Mouse (Mus musculus): Measurements from ENCODE around the gene Ttc23. TPM values are rescaled to one million over a fixed set of nuclear protein-coding genes. Genes with fewer than 3 reads are reported as not detected.
A peak's percentile ranks its signal among the peaks of the same experiment; 100 is the strongest.

The Ttc23 gene
- total and polyA plus RNA-seq, 2 experiments: 14.2 to 47.8 TPM

- H3K9ac ChIP-seq (ENCODE audit: low read depth, low read length): no peak overlapping the region
- H3K27ac ChIP-seq (replicated peaks; ENCODE audit: insufficient read depth, low read depth, low read length): no peak overlapping the region
- H3K4me1 ChIP-seq (ENCODE audit: control insufficient read depth, insufficient read depth, low read length): peaks cover 4% of the 10 kb centered on the region; the same call in 1 of the 2 replicates
- no peaks in the 10 kb centered on the region for H3K27me3 ChIP-seq (ENCODE audit: control insufficient read depth, insufficient read depth, low read length)
- H3K4me3 ChIP-seq (ENCODE audit: insufficient read depth, low read depth, low read length): no peak overlapping the region
- no peaks in the 10 kb centered on the region for H3K36me3 ChIP-seq (ENCODE audit: control insufficient read depth, insufficient read depth, low read length)
- 63% methylated on average over 3 of the region's 3 CpGs for WGBS
- DNase-seq (ENCODE audit: extremely low read depth, low read depth, low spot score): peak; percentile 57
- no peaks in the 10 kb centered on the region for H3K79me2 ChIP-seq (ENCODE audit: control insufficient read depth, insufficient read depth, low read length)
- no peak for TF ChIP-seq CTCF (IDR thresholded peaks at IDR 0.05; ENCODE audit: low read depth, low read length)
- no peak for TF ChIP-seq POLR2A (IDR thresholded peaks at IDR 0.05; ENCODE audit: extremely low read depth, insufficient read depth, low read length)
Measured at GRCm38 (mm10) chr7:67768125-67768524, 120.9 kb downstream of the Ttc23 start.

GRCm38 (mm10) chr7:67769487-67769886 lies 122.3 kb downstream of the Ttc23 start:
- H3K27me3 ChIP-seq (ENCODE audit: control insufficient read depth, insufficient read depth, low read length): no peaks in the 10 kb centered on the region
- H3K4me1 ChIP-seq (ENCODE audit: control insufficient read depth, insufficient read depth, low read length): peaks cover 4% of the 10 kb centered on the region; the same call in 1 of the 2 replicates
- 89% methylated on average over 5 of the region's 5 CpGs for WGBS
- H3K36me3 ChIP-seq (ENCODE audit: control insufficient read depth, insufficient read depth, low read length): no peaks in the 10 kb centered on the region
- TF ChIP-seq CTCF (IDR thresholded peaks at IDR 0.05; ENCODE audit: low read depth, low read length): no peak
- no peak for TF ChIP-seq POLR2A (IDR thresholded peaks at IDR 0.05; ENCODE audit: extremely low read depth, insufficient read depth, low read length)
- no peak for DNase-seq (ENCODE audit: extremely low read depth, low read depth, low spot score)
- no peak overlapping the region for H3K27ac ChIP-seq (replicated peaks; ENCODE audit: insufficient read depth, low read depth, low read length)
- no peak overlapping the region for H3K9ac ChIP-seq (ENCODE audit: low read depth, low read length)
- H3K4me3 ChIP-seq (ENCODE audit: insufficient read depth, low read depth, low read length): no peak overlapping the region
- no peaks in the 10 kb centered on the region for H3K79me2 ChIP-seq (ENCODE audit: control insufficient read depth, insufficient read depth, low read length)

- H3K4me1 ChIP-seq (ENCODE audit: control insufficient read depth, insufficient read depth, low read length): peaks cover 4% of the 10 kb centered on the region; the same call in 1 of the 2 replicates
- H3K36me3 ChIP-seq (ENCODE audit: control insufficient read depth, insufficient read depth, low read length): no peaks in the 10 kb centered on the region
- H3K27me3 ChIP-seq (ENCODE audit: control insufficient read depth, insufficient read depth, low read length): no peaks in the 10 kb centered on the region
- H3K79me2 ChIP-seq (ENCODE audit: control insufficient read depth, insufficient read depth, low read length): no peaks in the 10 kb centered on the region
- peak; percentile 88 for DNase-seq (ENCODE audit: extremely low read depth, low read depth, low spot score)
- H3K9ac ChIP-seq (ENCODE audit: low read depth, low read length): no peak overlapping the region
- TF ChIP-seq POLR2A (IDR thresholded peaks at IDR 0.05; ENCODE audit: extremely low read depth, insufficient read depth, low read length): no peak
- TF ChIP-seq CTCF (IDR thresholded peaks at IDR 0.05; ENCODE audit: low read depth, low read length): no peak
- no peak overlapping the region for H3K4me3 ChIP-seq (ENCODE audit: insufficient read depth, low read depth, low read length)
- WGBS: 73% methylated on average over 9 of the region's 9 CpGs
- no peak overlapping the region for H3K27ac ChIP-seq (replicated peaks; ENCODE audit: insufficient read depth, low read depth, low read length)
Measured at GRCm38 (mm10) chr7:67772231-67772630, 125.0 kb downstream of the Ttc23 start.

GRCm38 (mm10) chr7:67775623-67776022 lies 128.4 kb downstream of the Ttc23 start:
- no peaks in the 10 kb centered on the region for H3K36me3 ChIP-seq (ENCODE audit: control insufficient read depth, insufficient read depth, low read length)
- TF ChIP-seq CTCF (IDR thresholded peaks at IDR 0.05; ENCODE audit: low read depth, low read length): no peak
- no peak for TF ChIP-seq POLR2A (IDR thresholded peaks at IDR 0.05; ENCODE audit: extremely low read depth, insufficient read depth, low read length)
- no peak overlapping the region for H3K4me3 ChIP-seq (ENCODE audit: insufficient read depth, low read depth, low read length)
- H3K9ac ChIP-seq (ENCODE audit: low read depth, low read length): no peak overlapping the region
- no peak for DNase-seq (ENCODE audit: extremely low read depth, low read depth, low spot score)
- H3K4me1 ChIP-seq (ENCODE audit: control insufficient read depth, insufficient read depth, low read length): peaks cover 4% of the 10 kb centered on the region; the same call in 1 of the 2 replicates
- 30% methylated on average over 3 of the region's 3 CpGs for WGBS
- no peaks in the 10 kb centered on the region for H3K27me3 ChIP-seq (ENCODE audit: control insufficient read depth, insufficient read depth, low read length)
- no peaks in the 10 kb centered on the region for H3K79me2 ChIP-seq (ENCODE audit: control insufficient read depth, insufficient read depth, low read length)
- H3K27ac ChIP-seq (replicated peaks; ENCODE audit: insufficient read depth, low read depth, low read length): no peak overlapping the region

- TF ChIP-seq CTCF (IDR thresholded peaks at IDR 0.05; ENCODE audit: low read depth, low read length) (no peak), POLR2A (IDR thresholded peaks at IDR 0.05; ENCODE audit: extremely low read depth, insufficient read depth, low read length) (no peak)
Measured at GRCm38 (mm10) chr7:67776636-67777305, 129.6 kb downstream of the Ttc23 start.

GRCm38 (mm10) chr7:67787861-67788260 lies 140.7 kb downstream of the Ttc23 start:
- Histone ChIP-seq H3K9ac (ENCODE audit: low read depth, low read length) (no peak overlapping the region), H3K27me3 (ENCODE audit: control insufficient read depth, insufficient read depth, low read length) (peaks cover 2% of the 10 kb centered on the region; the same call in 1 of the 2 replicates), H3K4me1 (ENCODE audit: control insufficient read depth, insufficient read depth, low read length) (no peaks in the 10 kb centered on the region), H3K36me3 (ENCODE audit: control insufficient read depth, insufficient read depth, low read length) (no peaks in the 10 kb centered on the region), H3K79me2 (ENCODE audit: control insufficient read depth, insufficient read depth, low read length) (no peaks in the 10 kb centered on the region), H3K27ac (replicated peaks; ENCODE audit: insufficient read depth, low read depth, low read length) (no peak overlapping the region), H3K4me3 (ENCODE audit: insufficient read depth, low read depth, low read length) (no peak overlapping the region)
- TF ChIP-seq CTCF (IDR thresholded peaks at IDR 0.05; ENCODE audit: low read depth, low read length): no peak
- no peak for TF ChIP-seq POLR2A (IDR thresholded peaks at IDR 0.05; ENCODE audit: extremely low read depth, insufficient read depth, low read length)
- no peak for DNase-seq (ENCODE audit: extremely low read depth, low read depth, low spot score)
- 69% methylated on average over 2 of the region's 2 CpGs for WGBS

More at GRCm38 (mm10) chr7:67776636-67777305, 129.6 kb downstream of the Ttc23 start:
- H3K79me2 ChIP-seq (ENCODE audit: control insufficient read depth, insufficient read depth, low read length): no peaks in the 10 kb centered on the region
- H3K4me3 ChIP-seq (ENCODE audit: insufficient read depth, low read depth, low read length): no peak overlapping the region
- DNase-seq (ENCODE audit: extremely low read depth, low read depth, low spot score): no peak
- no peak overlapping the region for H3K9ac ChIP-seq (ENCODE audit: low read depth, low read length)
- no peaks in the 10 kb centered on the region for H3K36me3 ChIP-seq (ENCODE audit: control insufficient read depth, insufficient read depth, low read length)
- 65% methylated on average over 12 of the region's 12 CpGs for WGBS
- 0 out of 2 replicates have a peak, but pooled peaks cover under 1% of the 10 kb centered on the region for H3K4me1 ChIP-seq (ENCODE audit: control insufficient read depth, insufficient read depth, low read length)
- no peak overlapping the region for H3K27ac ChIP-seq (replicated peaks; ENCODE audit: insufficient read depth, low read depth, low read length)
- H3K27me3 ChIP-seq (ENCODE audit: control insufficient read depth, insufficient read depth, low read length): no peaks in the 10 kb centered on the region

Data from liver, adult 2 months (tissue).